Mouse (Mus musculus): ENCODE results near the gene Hrc. TPM values are rescaled to one million over a fixed set of nuclear protein-coding genes. Genes with fewer than 3 reads are reported as not detected.
A peak's percentile ranks its signal among the peaks of the same experiment; 100 is the strongest.

Hrc gene
- polyA plus RNA-seq, 1 experiment from 2014 or later: 28.3 TPM

DNA sequence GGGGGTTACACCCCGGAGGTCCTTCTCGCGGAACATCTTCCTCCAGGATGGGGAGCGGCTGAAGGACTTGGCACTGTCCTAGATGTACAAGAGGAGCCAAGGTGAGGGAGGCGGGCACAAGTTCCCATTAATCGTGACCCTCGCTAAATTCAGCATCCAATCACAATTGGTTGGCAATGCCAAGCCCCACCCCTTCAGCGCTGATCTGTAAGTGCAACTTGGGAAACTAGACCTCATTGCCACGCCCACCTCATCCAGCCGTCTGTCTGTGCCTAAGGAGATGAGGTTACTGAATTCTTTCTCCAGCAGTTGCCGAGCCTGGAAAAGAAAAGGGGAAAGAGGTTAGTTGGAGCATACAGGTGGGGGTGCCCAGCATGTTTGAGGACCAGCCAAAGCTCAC, 5.6 kb downstream of the Hrc start:
- ATAC-seq (ENCODE audit: insufficient number of reproducible peaks, insufficient read depth, low FRiP score, low read depth): no peak
- H3K9ac ChIP-seq (ENCODE audit: low read length): peak overlapping the region; percentile 78
- peak overlapping the region; percentile 92 for H3K4me2 ChIP-seq (ENCODE audit: low read length)
- peak overlapping the region; percentile 43 to 54 for H3K4me3 ChIP-seq (ENCODE audit: control insufficient read depth in 1 of 2, insufficient read depth in 1 of 2, low read depth in 1 of 2, low read length in 2 of 2)
- 0 out of 4 replicates have a peak overlapping the region, but pooled peaks of 1 of the 2 experiments have one; percentile 17 for H3K27ac ChIP-seq (replicated peaks in 1 of 2; ENCODE audit: control insufficient read depth in 1 of 2, insufficient read depth in 1 of 2, low read depth in 2 of 2, low read length in 2 of 2)
- H3K4me1 ChIP-seq (ENCODE audit: control insufficient read depth in 2 of 2, insufficient read depth in 2 of 2, low read length in 2 of 2): peaks cover 38% of the 10 kb centered on the region in 2 experiments
- H3K9me3 ChIP-seq (ENCODE audit: control insufficient read depth, low read length): no peaks in the 10 kb centered on the region
- peaks cover 3% of the 10 kb centered on the region; the same call in 1 of the 2 replicates for H3K27me3 ChIP-seq (ENCODE audit: control insufficient read depth, insufficient read depth, low read length)
- H3K36me3 ChIP-seq (ENCODE audit: control insufficient read depth, insufficient read depth, low read length): no peaks in the 10 kb centered on the region
- 2% methylated on average over 11 of the region's 11 CpGs for WGBS

DNA sequence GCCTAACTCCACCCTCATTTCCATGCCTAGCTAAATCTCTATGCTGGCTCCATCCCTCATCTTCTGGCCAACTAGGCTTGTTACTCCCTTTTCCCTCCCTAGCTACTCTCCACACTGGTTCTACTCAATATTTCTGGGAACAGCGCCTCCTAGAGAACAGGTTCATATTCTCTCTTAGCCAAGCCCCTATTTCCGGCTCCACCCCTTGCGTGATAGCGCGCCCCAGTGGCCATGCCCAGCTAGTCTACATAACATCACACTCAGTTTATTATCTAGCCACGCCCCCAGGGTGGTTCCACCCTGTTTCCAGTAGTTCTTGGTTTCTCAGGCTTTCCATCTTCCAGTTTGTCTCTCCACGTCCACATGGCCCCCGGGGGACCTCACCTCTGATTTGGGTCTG, 6.2 kb downstream of the Hrc start:
- Histone ChIP-seq H3K36me3 (ENCODE audit: control insufficient read depth, insufficient read depth, low read length) (no peaks in the 10 kb centered on the region), H3K27me3 (ENCODE audit: control insufficient read depth, insufficient read depth, low read length) (peaks cover 3% of the 10 kb centered on the region; the same call in 1 of the 2 replicates), H3K4me2 (ENCODE audit: low read length) (peak overlapping the region; percentile 92), H3K27ac (replicated peaks in 1 of 2; ENCODE audit: control insufficient read depth in 1 of 2, insufficient read depth in 1 of 2, low read depth in 2 of 2, low read length in 2 of 2) (0 out of 4 replicates have a peak overlapping the region, but pooled peaks of 1 of the 2 experiments have one; percentile 17), H3K9ac (ENCODE audit: low read length) (no peak overlapping the region), H3K4me3 (ENCODE audit: control insufficient read depth in 1 of 2, insufficient read depth in 1 of 2, low read depth in 1 of 2, low read length in 2 of 2) (peak overlapping the region; percentile 43 to 54; a peak in 2 of 4 replicates), H3K9me3 (ENCODE audit: control insufficient read depth, low read length) (no peaks in the 10 kb centered on the region), H3K4me1 (ENCODE audit: control insufficient read depth in 2 of 2, insufficient read depth in 2 of 2, low read length in 2 of 2) (peaks cover 37 to 38% of the 10 kb centered on the region in 2 experiments)
- peak; percentile 15; the same call in 1 of the 2 replicates for ATAC-seq (ENCODE audit: insufficient number of reproducible peaks, insufficient read depth, low FRiP score, low read depth)
- WGBS: 3% methylated on average over 8 of the region's 8 CpGs

DNA sequence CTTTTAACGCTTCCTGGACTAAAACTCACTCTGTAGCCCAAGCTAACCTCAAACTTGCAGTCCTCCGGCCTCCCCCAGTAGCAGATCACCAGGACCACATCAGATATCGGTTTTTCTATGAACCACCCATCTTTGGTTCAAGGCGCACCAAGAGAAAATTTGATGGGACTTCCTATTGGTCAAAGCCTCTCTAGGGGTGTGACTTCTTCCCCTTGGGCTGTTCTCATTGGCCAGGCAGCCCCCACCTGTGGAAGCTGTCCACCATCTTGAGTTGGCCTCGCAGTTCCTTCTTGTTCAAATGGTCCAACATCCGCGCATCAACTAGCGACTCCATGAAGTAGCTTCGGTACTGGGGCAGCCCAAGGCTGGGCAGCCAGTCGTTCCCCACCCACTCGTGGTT, 7.0 kb downstream of the Hrc start:
- Histone ChIP-seq H3K4me2 (ENCODE audit: low read length) (no peak overlapping the region), H3K36me3 (ENCODE audit: control insufficient read depth, insufficient read depth, low read length) (no peaks in the 10 kb centered on the region), H3K9ac (ENCODE audit: low read length) (no peak overlapping the region), H3K27ac (replicated peaks in 1 of 2; ENCODE audit: control insufficient read depth in 1 of 2, insufficient read depth in 1 of 2, low read depth in 2 of 2, low read length in 2 of 2) (no peak overlapping the region), H3K9me3 (ENCODE audit: control insufficient read depth, low read length) (no peaks in the 10 kb centered on the region), H3K4me3 (ENCODE audit: control insufficient read depth in 1 of 2, insufficient read depth in 1 of 2, low read depth in 1 of 2, low read length in 2 of 2) (no peak overlapping the region), H3K27me3 (ENCODE audit: control insufficient read depth, insufficient read depth, low read length) (peaks cover 3% of the 10 kb centered on the region; the same call in 1 of the 2 replicates), H3K4me1 (ENCODE audit: control insufficient read depth in 2 of 2, insufficient read depth in 2 of 2, low read length in 2 of 2) (peaks cover 36% of the 10 kb centered on the region in 2 experiments)
- no peak for ATAC-seq (ENCODE audit: insufficient number of reproducible peaks, insufficient read depth, low FRiP score, low read depth)
- WGBS: 81% methylated on average over 11 of the region's 11 CpGs

DNA sequence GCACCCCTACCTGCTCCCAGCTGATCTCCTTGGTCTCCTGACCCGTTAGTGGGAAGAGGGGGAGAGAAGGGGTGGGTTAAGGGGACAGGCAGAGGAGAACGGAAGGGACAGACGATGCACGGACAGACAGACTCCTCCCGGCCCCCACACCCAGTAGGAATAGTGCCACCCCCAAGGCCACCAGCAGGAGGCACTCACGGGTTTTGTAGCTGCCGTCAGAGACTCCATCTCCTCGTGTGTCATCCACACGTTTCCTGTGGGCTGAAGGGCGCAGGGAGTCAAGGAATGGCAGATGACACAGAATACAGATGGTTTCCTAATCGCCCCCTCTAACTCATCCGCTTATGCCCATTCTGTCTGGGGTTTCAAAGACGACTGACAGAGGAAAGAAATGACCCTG, 8.5 kb downstream of the Hrc start:
- H3K4me3 ChIP-seq (ENCODE audit: control insufficient read depth in 1 of 2, insufficient read depth in 1 of 2, low read depth in 1 of 2, low read length in 2 of 2): no peak overlapping the region
- H3K27ac ChIP-seq (replicated peaks in 1 of 2; ENCODE audit: control insufficient read depth in 1 of 2, insufficient read depth in 1 of 2, low read depth in 2 of 2, low read length in 2 of 2): no peak overlapping the region
- H3K9me3 ChIP-seq (ENCODE audit: control insufficient read depth, low read length): no peaks in the 10 kb centered on the region
- no peak overlapping the region for H3K9ac ChIP-seq (ENCODE audit: low read length)
- ATAC-seq (ENCODE audit: insufficient number of reproducible peaks, insufficient read depth, low FRiP score, low read depth): no peak
- H3K4me2 ChIP-seq (ENCODE audit: low read length): no peak overlapping the region
- no peaks in the 10 kb centered on the region for H3K36me3 ChIP-seq (ENCODE audit: control insufficient read depth, insufficient read depth, low read length)
- WGBS: 23% methylated on average over 13 of the region's 13 CpGs
- H3K27me3 ChIP-seq (ENCODE audit: control insufficient read depth, insufficient read depth, low read length): 0 out of 2 replicates have a peak, but pooled peaks cover 3% of the 10 kb centered on the region
- peaks cover 21 to 24% of the 10 kb centered on the region in 2 experiments for H3K4me1 ChIP-seq (ENCODE audit: control insufficient read depth in 2 of 2, insufficient read depth in 2 of 2, low read length in 2 of 2)

DNA sequence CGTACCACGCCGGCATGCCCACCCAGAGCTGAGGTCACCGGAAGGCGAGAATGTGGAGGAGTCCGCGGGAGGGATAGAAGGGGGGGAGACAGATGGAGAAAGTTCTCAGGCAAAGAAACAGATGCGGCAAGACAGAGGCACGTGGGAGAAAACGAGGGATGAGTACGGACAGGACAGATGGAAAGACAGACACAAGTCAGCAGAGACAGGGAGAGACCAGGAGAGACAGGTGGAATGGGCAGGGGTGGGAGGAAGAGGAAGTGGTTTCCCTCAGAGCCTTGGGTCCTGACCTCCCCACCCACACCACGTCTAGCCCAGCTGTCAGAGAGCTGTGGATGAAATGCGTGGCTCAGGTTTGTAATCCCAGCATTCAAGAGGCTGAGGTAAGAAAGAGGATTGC, 11.8 kb downstream of the Hrc start:
- no peak for ATAC-seq (ENCODE audit: insufficient number of reproducible peaks, insufficient read depth, low FRiP score, low read depth)
- Histone ChIP-seq H3K4me1 (ENCODE audit: control insufficient read depth in 2 of 2, insufficient read depth in 2 of 2, low read length in 2 of 2) (no peaks in the 10 kb centered on the region), H3K36me3 (ENCODE audit: control insufficient read depth, insufficient read depth, low read length) (no peaks in the 10 kb centered on the region), H3K4me3 (ENCODE audit: control insufficient read depth in 1 of 2, insufficient read depth in 1 of 2, low read depth in 1 of 2, low read length in 2 of 2) (no peak overlapping the region), H3K27ac (replicated peaks in 1 of 2; ENCODE audit: control insufficient read depth in 1 of 2, insufficient read depth in 1 of 2, low read depth in 2 of 2, low read length in 2 of 2) (no peak overlapping the region), H3K4me2 (ENCODE audit: low read length) (no peak overlapping the region), H3K27me3 (ENCODE audit: control insufficient read depth, insufficient read depth, low read length) (0 out of 2 replicates have a peak, but pooled peaks cover 3% of the 10 kb centered on the region), H3K9ac (ENCODE audit: low read length) (no peak overlapping the region), H3K9me3 (ENCODE audit: control insufficient read depth, low read length) (no peaks in the 10 kb centered on the region)
- WGBS: 63% methylated on average over 13 of the region's 13 CpGs

DNA sequence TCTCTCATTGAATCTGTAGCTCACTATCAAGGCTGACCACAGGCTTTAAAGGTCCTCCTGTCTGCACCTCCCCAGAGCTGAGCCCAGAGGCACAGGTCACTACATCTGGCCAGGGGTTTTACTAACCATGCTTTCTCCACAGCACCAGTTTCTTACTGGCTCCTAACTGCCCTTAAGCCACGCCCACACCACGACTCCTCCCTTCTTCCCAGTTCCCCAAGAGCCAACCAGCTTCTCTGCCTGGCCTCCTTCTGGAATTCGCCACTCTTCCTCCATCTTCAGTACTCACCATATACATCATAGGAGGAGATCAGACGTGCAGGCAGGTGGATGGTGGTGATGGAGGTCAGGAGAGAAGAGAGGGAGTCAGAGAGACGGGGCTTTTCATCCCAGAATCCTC, 18.0 kb downstream of the Hrc start:
- Histone ChIP-seq H3K4me3 (ENCODE audit: control insufficient read depth in 1 of 2, insufficient read depth in 1 of 2, low read depth in 1 of 2, low read length in 2 of 2) (no peak overlapping the region), H3K4me2 (ENCODE audit: low read length) (no peak overlapping the region), H3K4me1 (ENCODE audit: control insufficient read depth in 2 of 2, insufficient read depth in 2 of 2, low read length in 2 of 2) (no peaks in the 10 kb centered on the region), H3K27ac (replicated peaks in 1 of 2; ENCODE audit: control insufficient read depth in 1 of 2, insufficient read depth in 1 of 2, low read depth in 2 of 2, low read length in 2 of 2) (no peak overlapping the region), H3K9ac (ENCODE audit: low read length) (no peak overlapping the region), H3K27me3 (ENCODE audit: control insufficient read depth, insufficient read depth, low read length) (peaks cover 13% of the 10 kb centered on the region), H3K36me3 (ENCODE audit: control insufficient read depth, insufficient read depth, low read length) (no peaks in the 10 kb centered on the region), H3K9me3 (ENCODE audit: control insufficient read depth, low read length) (no peaks in the 10 kb centered on the region)
- WGBS: 20% methylated on average over 5 of the region's 5 CpGs
- no peak for ATAC-seq (ENCODE audit: insufficient number of reproducible peaks, insufficient read depth, low FRiP score, low read depth)

DNA sequence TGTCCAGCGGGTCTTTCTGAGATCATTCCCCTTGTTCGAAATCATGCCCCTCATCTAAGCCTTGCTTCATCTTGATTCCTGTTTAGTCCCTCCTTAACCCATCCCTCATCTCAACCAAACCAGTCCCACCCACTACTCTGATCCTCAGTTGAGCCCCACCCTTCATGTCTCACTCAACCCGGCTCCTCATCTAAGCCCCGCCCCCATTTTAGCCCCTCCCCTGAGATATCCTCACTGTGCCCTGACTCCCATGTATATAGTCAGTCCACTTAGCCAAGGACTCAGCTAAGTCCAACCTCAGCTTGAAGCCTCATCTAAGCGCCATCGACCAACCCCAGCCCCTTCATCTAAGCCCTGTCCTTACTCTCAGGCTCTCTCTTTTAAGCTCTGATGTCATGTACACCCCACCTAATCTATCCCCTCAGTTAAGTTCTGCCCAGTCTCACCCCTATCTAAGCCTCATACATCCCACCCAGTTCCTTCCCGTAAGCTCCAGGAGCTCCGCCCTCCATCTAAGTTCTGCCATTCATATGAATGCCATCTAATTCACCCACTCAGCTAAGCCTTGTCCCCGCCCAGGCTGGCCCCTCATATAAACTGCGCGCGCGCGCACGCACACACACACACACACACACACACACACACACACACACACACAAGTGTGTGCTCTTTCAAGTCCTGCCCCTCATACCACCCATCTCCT, 20.4 kb downstream of the Hrc start:
- WGBS: 64% methylated on average over 15 of the region's 15 CpGs
- H3K9me3 ChIP-seq (ENCODE audit: control insufficient read depth, low read length): no peaks in the 10 kb centered on the region
- no peak overlapping the region for H3K4me2 ChIP-seq (ENCODE audit: low read length)
- H3K36me3 ChIP-seq (ENCODE audit: control insufficient read depth, insufficient read depth, low read length): no peaks in the 10 kb centered on the region
- no peak overlapping the region for H3K9ac ChIP-seq (ENCODE audit: low read length)
- H3K4me1 ChIP-seq (ENCODE audit: control insufficient read depth in 2 of 2, insufficient read depth in 2 of 2, low read length in 2 of 2): no peaks in the 10 kb centered on the region
- ATAC-seq (ENCODE audit: insufficient number of reproducible peaks, insufficient read depth, low FRiP score, low read depth): no peak
- H3K4me3 ChIP-seq (ENCODE audit: control insufficient read depth in 1 of 2, insufficient read depth in 1 of 2, low read depth in 1 of 2, low read length in 2 of 2): no peak overlapping the region
- H3K27me3 ChIP-seq (ENCODE audit: control insufficient read depth, insufficient read depth, low read length): peaks cover 25% of the 10 kb centered on the region
- H3K27ac ChIP-seq (replicated peaks in 1 of 2; ENCODE audit: control insufficient read depth in 1 of 2, insufficient read depth in 1 of 2, low read depth in 2 of 2, low read length in 2 of 2): no peak overlapping the region
